Mouse (Mus musculus): ENCODE results near the gene Il23r.

Il23r gene

GRCm38 (mm10) chr6:67435711-67436110, 55.9 kb downstream of the Il23r start:
- in situ Hi-C loops (cut with MboI; ENCODE audit: unreplicated experiment in 2 of 2) = loop anchor here (25.0 kb wide), 1 partner anchor 473 kb away; no protein-coding TSS in a partner anchor

DNA sequence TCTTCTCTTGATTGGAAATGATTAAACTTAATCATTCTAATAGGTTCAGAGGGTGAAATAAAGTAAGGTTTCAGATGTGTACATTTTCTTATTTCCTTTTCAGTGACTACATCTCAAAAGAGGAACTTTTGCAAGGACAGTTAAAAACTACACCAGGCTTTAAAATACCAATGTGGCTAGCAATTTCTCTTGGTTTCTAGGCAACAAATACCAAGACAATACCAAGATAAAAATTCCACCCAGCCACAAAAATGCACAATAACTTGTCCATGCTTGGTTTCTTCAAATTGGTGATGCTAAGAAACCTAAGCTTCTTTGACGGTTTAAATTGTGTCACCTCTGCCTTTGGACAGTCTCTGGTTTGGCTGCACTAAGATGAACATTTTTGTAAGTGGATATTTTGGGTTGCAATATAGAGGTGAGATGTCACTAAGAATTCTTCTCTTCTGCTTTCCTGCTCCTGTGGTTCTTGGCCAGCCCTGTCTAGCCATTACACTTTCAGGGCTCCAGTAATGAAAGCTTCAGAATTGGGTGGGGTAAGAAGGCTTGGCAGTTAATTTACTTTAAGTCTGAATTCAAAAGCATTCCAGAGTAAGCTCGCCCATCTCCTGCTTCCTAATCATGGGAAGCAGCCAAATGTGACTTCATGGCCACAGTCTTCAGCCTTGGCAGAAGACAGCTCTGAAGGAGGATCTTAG, 56.8 kb downstream of the Il23r start:
- in situ Hi-C loops (cut with MboI; ENCODE audit: unreplicated experiment in 2 of 2) = loop anchor here (25.0 kb wide), 1 partner anchor 473 kb away; no protein-coding TSS in a partner anchor

DNA sequence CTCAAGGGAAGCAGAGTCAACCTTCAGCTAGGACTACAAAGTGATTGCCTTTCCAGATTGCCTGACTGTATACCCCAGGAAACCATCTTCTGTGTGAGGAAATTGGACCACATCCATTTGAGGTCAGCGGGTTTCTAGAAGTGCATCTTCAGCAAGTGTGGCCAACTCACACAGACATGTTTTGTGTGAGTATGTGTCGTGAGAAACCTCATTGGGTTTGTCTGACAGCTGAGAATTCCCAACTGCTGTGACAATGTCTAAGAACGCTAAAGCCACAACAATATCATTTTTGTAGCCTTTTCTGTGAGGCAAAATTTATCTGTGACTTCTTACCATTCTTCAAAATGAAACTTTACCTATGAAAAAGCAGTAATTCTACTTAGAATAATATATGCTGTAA, 59.8 kb downstream of the Il23r start:
- in situ Hi-C loops (cut with MboI; ENCODE audit: unreplicated experiment in 2 of 2) = loop anchor here (25.0 kb wide), 1 partner anchor 470 kb away; no protein-coding TSS in a partner anchor

DNA sequence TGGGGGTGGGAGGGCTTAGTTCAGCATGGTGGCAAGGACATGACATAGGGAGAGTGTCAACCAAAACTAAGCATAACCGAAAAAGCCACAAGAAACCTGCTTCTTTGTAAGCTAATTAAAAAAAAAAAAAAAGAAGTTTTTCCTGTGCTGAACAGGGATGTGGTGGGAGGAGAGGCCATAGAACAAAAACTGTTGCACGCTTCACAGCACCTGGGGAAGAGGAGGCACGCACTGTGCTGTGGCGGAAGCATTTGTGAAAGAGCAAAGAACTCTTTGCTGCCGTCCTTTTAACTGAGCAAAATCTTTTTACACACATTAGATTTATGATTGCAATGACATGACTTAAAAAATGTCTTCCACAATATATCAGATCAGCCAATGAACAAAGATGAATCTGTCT, 69.9 kb downstream of the Il23r start:
- in situ Hi-C loops (cut with MboI; ENCODE audit: unreplicated experiment in 2 of 2) = no loop called here

- in situ Hi-C loops (cut with MboI; ENCODE audit: unreplicated experiment in 2 of 2) = loop anchor here in 1 of 2 experiments (5.0 kb wide), 1 partner anchor 94 kb away; no protein-coding TSS in a partner anchor
Observed at GRCm38 (mm10) chr6:67416557-67416956, 75.1 kb downstream of the Il23r start.

GRCm38 (mm10) chr6:67415276-67415675, 76.4 kb downstream of the Il23r start:
- in situ Hi-C loops (cut with MboI; ENCODE audit: unreplicated experiment in 2 of 2) = loop anchor here in 1 of 2 experiments (5.0 kb wide), 1 partner anchor 93 kb away; no protein-coding TSS in a partner anchor

DNA sequence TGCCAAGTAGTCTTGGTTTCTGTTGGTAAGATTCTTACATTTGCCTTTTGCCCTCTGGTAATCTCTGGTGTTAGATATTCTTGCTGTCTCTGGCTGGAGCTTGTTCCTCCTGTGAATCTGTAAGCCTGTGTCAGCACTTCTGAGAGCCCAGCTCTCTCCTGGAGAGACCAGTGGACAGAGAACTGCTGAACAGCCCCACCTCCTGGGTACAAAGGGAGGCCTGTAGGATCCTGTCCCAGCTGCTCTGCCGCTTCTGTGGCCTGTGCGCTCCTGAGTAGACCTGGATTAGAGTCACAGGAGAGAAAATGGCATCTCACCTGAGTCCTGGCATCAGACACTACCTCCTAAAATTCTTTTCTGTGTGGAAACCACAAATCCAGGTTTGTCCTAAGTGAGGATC, 78.3 kb downstream of the Il23r start:
- in situ Hi-C loops (cut with MboI; ENCODE audit: unreplicated experiment in 2 of 2) = no loop called here

DNA sequence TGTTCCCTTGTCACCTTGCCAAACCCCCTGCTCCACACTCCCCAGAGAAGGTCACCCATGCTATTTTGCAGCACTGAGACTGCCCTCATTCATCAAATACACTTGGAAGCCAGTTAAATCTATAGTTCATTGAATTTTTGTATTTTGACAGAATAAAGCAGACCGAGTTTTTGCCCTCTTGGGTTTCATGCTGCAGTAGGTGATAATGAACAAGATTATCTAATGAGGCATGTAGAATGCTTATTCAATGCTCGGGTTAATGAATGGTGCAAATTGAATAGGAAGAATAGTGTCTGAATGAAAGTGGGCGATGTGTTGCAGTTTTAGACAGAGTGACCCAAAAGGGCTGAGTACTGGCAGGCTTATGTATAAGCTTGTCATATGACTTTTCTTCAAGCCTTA, 86.4 kb downstream of the Il23r start:
- in situ Hi-C loops (cut with MboI; ENCODE audit: unreplicated experiment in 2 of 2) = no loop called here

GRCm38 (mm10) chr6:67399551-67399950, 92.1 kb downstream of the Il23r start:
- in situ Hi-C loops (cut with MboI; ENCODE audit: unreplicated experiment in 2 of 2) = no loop called here

GRCm38 (mm10) chr6:67375982-67376391, 115.7 kb downstream of the Il23r start, which contains the start of gene Il12rb2:
Il12rb2 (minus strand) TSS chr6:67376188.
- in situ Hi-C loops (cut with MboI; ENCODE audit: unreplicated experiment in 2 of 2) = no loop called here

All from v-Abl transformed pro-B cells (cell line).